Mouse (Mus musculus) erythroblast, embryonic 14.5 days (primary cell): ENCODE results near the gene Atxn1l. TPM values are rescaled to one million over a fixed set of nuclear protein-coding genes. Genes with fewer than 3 reads are reported as not detected.
"Not testable (repeated sequence)": the region's sequence is repeated elsewhere in the genome, so short reads cannot be mapped to it uniquely, and the experiment has no call there.

Source experiments
- H3K27me3 ChIP-seq: 2 replicates; pipeline ENCODE4 v1.6.1; 2012; ENCODE audit warnings: inconsistent platforms; ENCODE audit not compliant: control insufficient read depth
- H3K36me3 ChIP-seq: 2 replicates; pipeline ENCODE4 v1.6.1; 2012; ENCODE audit warnings: mild to moderate bottlenecking, inconsistent platforms; ENCODE audit not compliant: control insufficient read depth
- H3K4me1 ChIP-seq: 2 replicates; pipeline ENCODE4 v1.6.1; 2012; ENCODE audit warnings: inconsistent platforms; ENCODE audit not compliant: control insufficient read depth
- H3K4me3 ChIP-seq: replicated peaks from 2 replicates; pipeline ENCODE3; 2012; ENCODE audit warnings: moderate library complexity, mild to moderate bottlenecking, inconsistent platforms
- H3K9me3 ChIP-seq: 2 replicates; pipeline ENCODE4 v1.6.1; 2012; ENCODE audit warnings: low read length, inconsistent platforms, mixed read lengths; ENCODE audit not compliant: control insufficient read depth
- GATA1 ChIP-seq: IDR thresholded peaks from 2 replicates; pipeline ENCODE4 v1.6.1; 2012; ENCODE audit warnings: low read length, inconsistent platforms, mixed read lengths
- TAL1 ChIP-seq: IDR thresholded peaks from 3 replicates; pipeline ENCODE4 v1.6.1; 2012; ENCODE audit warnings: low read length, inconsistent platforms, mixed read lengths
- polyA plus RNA-seq: library from polyadenylated mRNA; stranded (reverse); fragments of >175 nt; gene quantifications from 2 replicates; pipeline ENCODE4 v1.2.3, GENCODE M21; 2012

The Atxn1l gene
- polyA plus RNA-seq, 1 experiment: 1.3 TPM

GRCm38 (mm10) chr8:109764031-109764430 is 26.5 kb upstream of the Atxn1l start:
- Histone ChIP-seq H3K4me3 (no peak overlapping the region), H3K36me3 (no peaks in the 10 kb centered on the region), H3K9me3 (peaks cover 25% of the 10 kb centered on the region), H3K27me3 (no peaks in the 10 kb centered on the region), H3K4me1 (no peaks in the 10 kb centered on the region)
- TF ChIP-seq GATA1 (no peak), TAL1 (no peak)

GRCm38 (mm10) chr8:109760221-109760620 is 22.7 kb upstream of the Atxn1l start:
- no peak overlapping the region for H3K4me3 ChIP-seq
- H3K27me3 ChIP-seq: no peaks in the 10 kb centered on the region
- H3K4me1 ChIP-seq: no peaks in the 10 kb centered on the region
- peaks cover 25% of the 10 kb centered on the region for H3K9me3 ChIP-seq
- H3K36me3 ChIP-seq: no peaks in the 10 kb centered on the region
- no peak for TF ChIP-seq TAL1
- TF ChIP-seq GATA1: no peak

- Histone ChIP-seq H3K27me3 (no peaks in the 10 kb centered on the region), H3K9me3 (peaks cover 25% of the 10 kb centered on the region), H3K4me1 (no peaks in the 10 kb centered on the region), H3K4me3 (no peak overlapping the region), H3K36me3 (no peaks in the 10 kb centered on the region)
- TF ChIP-seq TAL1 (no peak), GATA1 (no peak)
These were observed 21.9 kb upstream of the Atxn1l start for GRCm38 (mm10) chr8:109759426-109759825.

GRCm38 (mm10) chr8:109756849-109757248 is 19.3 kb upstream of the Atxn1l start:
- Histone ChIP-seq H3K27me3 (no peaks in the 10 kb centered on the region), H3K4me3 (no peak overlapping the region), H3K4me1 (no peaks in the 10 kb centered on the region), H3K36me3 (no peaks in the 10 kb centered on the region), H3K9me3 (peaks cover 6% of the 10 kb centered on the region; the same call in 1 of the 2 replicates)
- TF ChIP-seq GATA1 (no peak), TAL1 (no peak)

GRCm38 (mm10) chr8:109755554-109755953 is 18.0 kb upstream of the Atxn1l start:
- not testable (repeated sequence) for H3K4me1 ChIP-seq, H3K27me3 ChIP-seq, H3K4me3 ChIP-seq, H3K36me3 ChIP-seq, H3K9me3 ChIP-seq

- no peaks in the 10 kb centered on the region for H3K36me3 ChIP-seq
- TF ChIP-seq TAL1 (no peak), GATA1 (no peak)
- no peaks in the 10 kb centered on the region for H3K4me1 ChIP-seq
- no peaks in the 10 kb centered on the region for H3K27me3 ChIP-seq
- H3K4me3 ChIP-seq: no peak overlapping the region
- H3K9me3 ChIP-seq: no peaks in the 10 kb centered on the region
These were observed 17.2 kb upstream of the Atxn1l start for GRCm38 (mm10) chr8:109754696-109755095.

GRCm38 (mm10) chr8:109751731-109752485 is 14.4 kb upstream of the Atxn1l start:
- Histone ChIP-seq H3K9me3 (no peaks in the 10 kb centered on the region), H3K36me3 (no peaks in the 10 kb centered on the region), H3K4me1 (no peaks in the 10 kb centered on the region), H3K4me3 (no peak overlapping the region), H3K27me3 (no peaks in the 10 kb centered on the region; the same call in 1 of the 2 replicates)
- TF ChIP-seq GATA1 (no peak), TAL1 (no peak)

GRCm38 (mm10) chr8:109750699-109751098 is 13.2 kb upstream of the Atxn1l start:
- H3K36me3 ChIP-seq: no peaks in the 10 kb centered on the region
- no peak overlapping the region for H3K4me3 ChIP-seq
- H3K9me3 ChIP-seq: no peaks in the 10 kb centered on the region
- no peak for TF ChIP-seq GATA1
- TF ChIP-seq TAL1: no peak
- H3K4me1 ChIP-seq: no peaks in the 10 kb centered on the region
- H3K27me3 ChIP-seq: no peaks in the 10 kb centered on the region; the same call in 1 of the 2 replicates

- H3K4me3 ChIP-seq: no peak overlapping the region
- H3K27me3 ChIP-seq: no peaks in the 10 kb centered on the region; the same call in 1 of the 2 replicates
- H3K9me3 ChIP-seq: no peaks in the 10 kb centered on the region
These were observed 12.7 kb upstream of the Atxn1l start for GRCm38 (mm10) chr8:109750274-109750673.

More at GRCm38 (mm10) chr8:109750274-109750673, 12.7 kb upstream of the Atxn1l start:
- Histone ChIP-seq H3K4me1 (no peaks in the 10 kb centered on the region), H3K36me3 (no peaks in the 10 kb centered on the region)
- TF ChIP-seq TAL1: no peak
- TF ChIP-seq GATA1: no peak
